In genomic region chr7:34595307-34595565, GRCm38 (mm10) we compare ENCODE assay signal across 13 mouse cellular contexts.
DNase-seq lines count a peak whose midpoint lies in the region; ATAC-seq lines count a peak whose summit lies in the region.
"Had no signal": no experiment of that assay in that cellular context is flagged by ENCODE, and none has a peak within 500 bp of the region (broad histone marks: within the 10 kb centered on the region; RNA-seq: fewer than 3 reads in every experiment).

No protein-coding gene starts in this region.

- H3K9ac ChIP-seq in forebrain, embryonic 11.5 days (ENCODE audit: low read length): no peak overlapping the region
- H3K9ac ChIP-seq in forebrain, embryonic 13.5 days: no peak overlapping the region
- H3K9ac ChIP-seq in kidney, embryonic 15.5 days: no peak overlapping the region
- no peak overlapping the region for H3K9ac ChIP-seq in hindbrain, embryonic 13.5 days
- H3K9ac ChIP-seq in midbrain, embryonic 14.5 days (replicated peaks; ENCODE audit: low read length): no peak overlapping the region

- no peak overlapping the region for H3K4me3 ChIP-seq in forebrain, embryonic 11.5 days (ENCODE audit: low read depth, low read length)
- no peak overlapping the region for H3K4me3 ChIP-seq in forebrain, embryonic 13.5 days
- H3K4me3 ChIP-seq in kidney, embryonic 15.5 days (replicated peaks): no peak overlapping the region
- H3K4me3 ChIP-seq in hindbrain, embryonic 13.5 days: no peak overlapping the region
- H3K4me3 ChIP-seq in midbrain, embryonic 14.5 days (replicated peaks; ENCODE audit: low read depth, low read length): no peak overlapping the region

- H3K27me3 ChIP-seq in forebrain, embryonic 11.5 days (ENCODE audit: control insufficient read depth, insufficient read depth, low read length): no peaks in the 10 kb centered on the region
- no peaks in the 10 kb centered on the region for H3K27me3 ChIP-seq in forebrain, embryonic 13.5 days
- H3K27me3 ChIP-seq in kidney, embryonic 15.5 days: no peaks in the 10 kb centered on the region
- H3K27me3 ChIP-seq in hindbrain, embryonic 13.5 days: no peaks in the 10 kb centered on the region
- no peaks in the 10 kb centered on the region for H3K27me3 ChIP-seq in midbrain, embryonic 14.5 days (ENCODE audit: control insufficient read depth, insufficient read depth, low read length)
- H3K27me3 ChIP-seq: heart, embryonic 12.5 days had no signal

- ATAC-seq in forebrain, embryonic 11.5 days (replicated peaks; ENCODE audit: low FRiP score): no peak
- ATAC-seq in forebrain, embryonic 13.5 days: no peak
- ATAC-seq in kidney, embryonic 15.5 days (replicated peaks; ENCODE audit: low FRiP score): no peak
- no peak for ATAC-seq in hindbrain, embryonic 13.5 days (ENCODE audit: low FRiP score)
- no peak for ATAC-seq in midbrain, embryonic 14.5 days (ENCODE audit: low FRiP score, low TSS enrichment)
- no peak for ATAC-seq in CD4-positive, CD25-positive, alpha-beta regulatory T cell, adult 4 months
- ATAC-seq in monocyte, adult 5-6 weeks (replicated peaks; ENCODE audit: insufficient number of reproducible peaks, low FRiP score, low TSS enrichment, poor library complexity, severe bottlenecking): no peak

- H3K4me2 ChIP-seq in forebrain, embryonic 11.5 days (ENCODE audit: low read depth, low read length, severe bottlenecking): no peak overlapping the region
- no peak overlapping the region for H3K4me2 ChIP-seq in forebrain, embryonic 13.5 days
- no peak overlapping the region; the same call in 1 of the 2 replicates for H3K4me2 ChIP-seq in kidney, embryonic 15.5 days
- H3K4me2 ChIP-seq in hindbrain, embryonic 13.5 days: no peak overlapping the region
- no peak overlapping the region for H3K4me2 ChIP-seq in midbrain, embryonic 14.5 days (ENCODE audit: low read length)

- H3K27ac ChIP-seq in forebrain, embryonic 11.5 days (ENCODE audit: low read depth, low read length): peak overlapping the region; percentile 68
- H3K27ac ChIP-seq in forebrain, embryonic 13.5 days: no peak overlapping the region
- H3K27ac ChIP-seq in kidney, embryonic 15.5 days: peak overlapping the region; percentile 77
- peak overlapping the region; percentile 77; the same call in 1 of the 2 replicates for H3K27ac ChIP-seq in hindbrain, embryonic 13.5 days
- peak overlapping the region; percentile 77; the same call in 1 of the 2 replicates for H3K27ac ChIP-seq in midbrain, embryonic 14.5 days (replicated peaks; ENCODE audit: low read depth, low read length)

- no peak for DNase-seq in forebrain, embryonic 11.5 days (ENCODE audit: low spot score)
- no peak for DNase-seq in kidney, adult 8-10 months
- no peak for DNase-seq in midbrain, embryonic 14.5 days
- DNase-seq: cerebellum, adult 18-20 months; heart, postnatal 4 days; kidney, adult 11 months; thymus, adult 18-20 months had no signal

- H3K4me1 ChIP-seq in forebrain, embryonic 11.5 days (replicated peaks; ENCODE audit: control insufficient read depth, insufficient read depth, low read length): peaks cover 11% of the 10 kb centered on the region; the same call in 1 of the 2 replicates
- H3K4me1 ChIP-seq in forebrain, embryonic 13.5 days: peaks cover 28% of the 10 kb centered on the region
- H3K4me1 ChIP-seq in kidney, embryonic 15.5 days: peaks cover 65% of the 10 kb centered on the region
- peaks cover 24% of the 10 kb centered on the region for H3K4me1 ChIP-seq in hindbrain, embryonic 13.5 days (replicated peaks)
- H3K4me1 ChIP-seq in midbrain, embryonic 14.5 days (ENCODE audit: control insufficient read depth, insufficient read depth, low read length): peaks cover 17% of the 10 kb centered on the region; the same call in 1 of the 2 replicates

- no peaks in the 10 kb centered on the region for H3K36me3 ChIP-seq in forebrain, embryonic 11.5 days (ENCODE audit: control insufficient read depth, insufficient read depth, low read length)
- no peaks in the 10 kb centered on the region for H3K36me3 ChIP-seq in forebrain, embryonic 13.5 days (ENCODE audit: poor library complexity, severe bottlenecking)
- H3K36me3 ChIP-seq in kidney, embryonic 15.5 days: no peaks in the 10 kb centered on the region
- H3K36me3 ChIP-seq in hindbrain, embryonic 13.5 days: no peaks in the 10 kb centered on the region
- no peaks in the 10 kb centered on the region for H3K36me3 ChIP-seq in midbrain, embryonic 14.5 days (ENCODE audit: control insufficient read depth, insufficient read depth, low read length)
- H3K36me3 ChIP-seq: heart, embryonic 12.5 days had no signal

- 70% methylated on average over 4 of the region's 4 CpGs for WGBS in forebrain, embryonic 11.5 days
- 61% methylated on average over 4 of the region's 4 CpGs for WGBS in forebrain, embryonic 13.5 days
- 18% methylated on average over 4 of the region's 4 CpGs for WGBS in kidney, embryonic 15.5 days
- WGBS in hindbrain, embryonic 13.5 days: 76% methylated on average over 4 of the region's 4 CpGs
- WGBS in midbrain, embryonic 14.5 days: 88% methylated on average over 4 of the region's 4 CpGs

- H3K9me3 ChIP-seq in forebrain, embryonic 11.5 days (ENCODE audit: control insufficient read depth, low read length): no peaks in the 10 kb centered on the region
- no peaks in the 10 kb centered on the region for H3K9me3 ChIP-seq in forebrain, embryonic 13.5 days (replicated peaks)
- H3K9me3 ChIP-seq in kidney, embryonic 15.5 days (replicated peaks): no peaks in the 10 kb centered on the region
- no peaks in the 10 kb centered on the region for H3K9me3 ChIP-seq in hindbrain, embryonic 13.5 days
- no peaks in the 10 kb centered on the region for H3K9me3 ChIP-seq in midbrain, embryonic 14.5 days (ENCODE audit: control insufficient read depth, low read length)
